Mouse (Mus musculus): Measurements from ENCODE around the gene Mmp9. TPM values are rescaled to one million over a fixed set of nuclear protein-coding genes. Genes with fewer than 3 reads are reported as not detected.
A peak's percentile ranks its signal among the peaks of the same experiment; 100 is the strongest.

Gene Mmp9
- polyA plus RNA-seq, 1 experiment from 2014 or later, result 33.2 TPM

DNA sequence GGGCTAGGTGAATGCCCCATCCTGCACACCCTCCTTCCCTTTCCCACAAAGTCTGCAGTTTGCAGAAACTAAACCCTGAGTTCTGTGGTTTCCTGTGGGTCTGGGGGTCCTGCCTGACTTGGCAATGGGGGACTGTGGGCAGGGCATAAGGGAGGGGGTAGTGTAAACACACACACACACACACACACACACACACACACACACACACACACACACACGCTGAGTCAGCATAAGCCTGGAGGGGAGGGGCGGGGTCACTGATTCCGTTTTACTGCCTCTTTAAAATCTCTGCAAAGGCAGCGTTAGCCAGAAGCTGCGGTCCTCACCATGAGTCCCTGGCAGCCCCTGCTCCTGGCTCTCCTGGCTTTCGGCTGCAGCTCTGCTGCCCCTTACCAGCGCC, 7.3 kb downstream of the Mmp9 start:
- DNase-seq (ENCODE audit: low spot score), result no peak
- peaks cover 55% of the 10 kb centered on the region for H3K27me3 ChIP-seq (ENCODE audit: control insufficient read depth, insufficient read depth, low read length)
- no peak overlapping the region for H3K4me3 ChIP-seq (replicated peaks; ENCODE audit: low read length)
- H3K4me1 ChIP-seq (replicated peaks; ENCODE audit: control insufficient read depth, insufficient read depth, low read length), result no peaks in the 10 kb centered on the region
- no peak overlapping the region for H3K4me2 ChIP-seq (replicated peaks)
- H3K9ac ChIP-seq, result no peak overlapping the region
- no peaks in the 10 kb centered on the region for H3K9me3 ChIP-seq (ENCODE audit: control insufficient read depth, low read length)
- 14% methylated on average over 6 of the region's 7 CpGs for WGBS
- no peak for ATAC-seq (ENCODE audit: low FRiP score)
- H3K27ac ChIP-seq, result no peak overlapping the region
- H3K36me3 ChIP-seq (replicated peaks; ENCODE audit: control insufficient read depth, insufficient read depth), result no peaks in the 10 kb centered on the region

DNA sequence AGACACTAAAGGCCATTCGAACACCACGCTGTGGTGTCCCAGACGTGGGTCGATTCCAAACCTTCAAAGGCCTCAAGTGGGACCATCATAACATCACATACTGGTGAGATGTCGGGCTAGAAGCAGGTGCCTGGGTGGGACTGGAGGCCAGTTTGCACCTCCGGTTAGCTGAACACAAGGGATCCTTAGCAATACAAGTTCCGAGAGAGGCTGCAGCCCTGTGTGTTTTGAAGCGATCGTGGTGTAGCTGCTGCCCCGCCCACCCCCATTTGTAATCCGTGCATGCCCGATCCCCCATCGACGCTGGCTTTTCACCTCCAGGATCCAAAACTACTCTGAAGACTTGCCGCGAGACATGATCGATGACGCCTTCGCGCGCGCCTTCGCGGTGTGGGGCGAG, 8.4 kb downstream of the Mmp9 start:
- H3K9ac ChIP-seq, result no peak overlapping the region
- H3K4me2 ChIP-seq (replicated peaks), result peak overlapping the region; percentile 40
- ATAC-seq (ENCODE audit: low FRiP score) (no peak), DNase-seq (ENCODE audit: low spot score) (no peak)
- WGBS, result 6% methylated on average over 25 of the region's 25 CpGs
- no peaks in the 10 kb centered on the region for H3K9me3 ChIP-seq (ENCODE audit: control insufficient read depth, low read length)
- H3K4me3 ChIP-seq (replicated peaks; ENCODE audit: low read length), result peak overlapping the region; percentile 19
- no peaks in the 10 kb centered on the region for H3K36me3 ChIP-seq (replicated peaks; ENCODE audit: control insufficient read depth, insufficient read depth)
- H3K27me3 ChIP-seq (ENCODE audit: control insufficient read depth, insufficient read depth, low read length), result peaks cover 58% of the 10 kb centered on the region
- no peak overlapping the region for H3K27ac ChIP-seq
- H3K4me1 ChIP-seq (replicated peaks; ENCODE audit: control insufficient read depth, insufficient read depth, low read length), result 0 out of 2 replicates have a peak, but pooled peaks cover 6% of the 10 kb centered on the region

DNA sequence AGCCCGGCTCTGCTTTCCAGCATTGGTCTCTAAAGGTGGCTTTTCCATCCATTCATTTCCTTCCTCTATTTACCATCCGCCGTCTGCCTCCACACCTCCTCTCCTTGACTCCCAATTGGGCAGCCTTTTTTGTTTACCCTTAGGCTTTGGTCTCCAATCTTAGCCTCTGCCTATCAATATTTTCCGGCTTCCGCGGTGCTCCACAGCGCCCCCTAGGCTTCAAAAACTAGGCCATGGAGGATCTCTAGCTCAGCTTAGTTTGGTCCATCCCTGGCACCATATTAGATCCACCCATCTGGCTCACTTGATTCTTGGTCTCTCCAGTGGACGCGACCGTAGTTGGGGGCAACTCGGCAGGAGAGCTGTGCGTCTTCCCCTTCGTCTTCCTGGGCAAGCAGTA, 9.9 kb downstream of the Mmp9 start:
- no peak overlapping the region for H3K27ac ChIP-seq
- H3K4me3 ChIP-seq (replicated peaks; ENCODE audit: low read length), result no peak overlapping the region
- no peak for ATAC-seq (ENCODE audit: low FRiP score)
- H3K4me1 ChIP-seq (replicated peaks; ENCODE audit: control insufficient read depth, insufficient read depth, low read length), result 0 out of 2 replicates have a peak, but pooled peaks cover 6% of the 10 kb centered on the region
- H3K36me3 ChIP-seq (replicated peaks; ENCODE audit: control insufficient read depth, insufficient read depth), result no peaks in the 10 kb centered on the region
- no peaks in the 10 kb centered on the region for H3K9me3 ChIP-seq (ENCODE audit: control insufficient read depth, low read length)
- H3K27me3 ChIP-seq (ENCODE audit: control insufficient read depth, insufficient read depth, low read length), result peaks cover 63% of the 10 kb centered on the region
- no peak for DNase-seq (ENCODE audit: low spot score)
- 34% methylated on average over 13 of the region's 13 CpGs for WGBS
- no peak overlapping the region for H3K9ac ChIP-seq
- no peak overlapping the region for H3K4me2 ChIP-seq (replicated peaks)

DNA sequence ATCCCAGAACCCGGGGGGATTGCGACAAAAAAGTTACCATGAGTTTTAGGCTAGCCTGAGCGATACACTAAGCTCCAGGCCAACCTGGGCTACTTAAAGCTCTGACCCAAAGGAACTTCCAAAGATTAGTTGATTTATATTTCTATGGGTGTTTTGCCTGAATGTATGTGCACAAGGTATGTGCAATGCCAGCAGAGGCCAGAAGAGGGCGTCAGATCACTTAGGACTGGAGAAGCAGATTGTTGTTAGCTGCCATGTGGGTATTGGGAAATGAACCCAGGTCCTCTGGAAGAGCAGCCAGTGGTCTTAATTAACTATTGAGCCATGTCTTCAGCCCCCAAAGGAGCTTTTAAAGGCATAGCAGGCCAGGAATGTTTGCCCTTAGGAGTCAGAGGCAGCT, 11.2 kb downstream of the Mmp9 start:
- H3K9ac ChIP-seq, result no peak overlapping the region
- no peaks in the 10 kb centered on the region for H3K9me3 ChIP-seq (ENCODE audit: control insufficient read depth, low read length)
- no peak for ATAC-seq (ENCODE audit: low FRiP score)
- no peak overlapping the region for H3K4me3 ChIP-seq (replicated peaks; ENCODE audit: low read length)
- 0 out of 2 replicates have a peak, but pooled peaks cover 6% of the 10 kb centered on the region for H3K4me1 ChIP-seq (replicated peaks; ENCODE audit: control insufficient read depth, insufficient read depth, low read length)
- peaks cover 63% of the 10 kb centered on the region for H3K27me3 ChIP-seq (ENCODE audit: control insufficient read depth, insufficient read depth, low read length)
- H3K4me2 ChIP-seq (replicated peaks), result no peak overlapping the region
- WGBS, result 80% methylated on average over 4 of the region's 4 CpGs
- no peak overlapping the region for H3K27ac ChIP-seq
- no peak for DNase-seq (ENCODE audit: low spot score)
- H3K36me3 ChIP-seq (replicated peaks; ENCODE audit: control insufficient read depth, insufficient read depth), result no peaks in the 10 kb centered on the region

DNA sequence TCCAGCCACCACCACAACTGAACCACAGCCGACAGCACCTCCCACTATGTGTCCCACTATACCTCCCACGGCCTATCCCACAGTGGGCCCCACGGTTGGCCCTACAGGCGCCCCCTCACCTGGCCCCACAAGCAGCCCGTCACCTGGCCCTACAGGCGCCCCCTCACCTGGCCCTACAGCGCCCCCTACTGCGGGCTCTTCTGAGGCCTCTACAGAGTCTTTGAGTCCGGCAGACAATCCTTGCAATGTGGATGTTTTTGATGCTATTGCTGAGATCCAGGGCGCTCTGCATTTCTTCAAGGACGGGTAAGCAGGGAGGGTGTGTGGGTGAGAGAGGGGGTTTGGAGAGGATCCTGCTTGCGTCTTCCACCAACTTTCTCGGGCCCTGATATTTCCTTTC, 11.9 kb downstream of the Mmp9 start:
- Histone ChIP-seq H3K4me3 (replicated peaks; ENCODE audit: low read length) (no peak overlapping the region), H3K9ac (no peak overlapping the region), H3K27ac (no peak overlapping the region), H3K4me2 (replicated peaks) (no peak overlapping the region), H3K9me3 (ENCODE audit: control insufficient read depth, low read length) (no peaks in the 10 kb centered on the region), H3K27me3 (ENCODE audit: control insufficient read depth, insufficient read depth, low read length) (peaks cover 63% of the 10 kb centered on the region), H3K4me1 (replicated peaks; ENCODE audit: control insufficient read depth, insufficient read depth, low read length) (0 out of 2 replicates have a peak, but pooled peaks cover 6% of the 10 kb centered on the region), H3K36me3 (replicated peaks; ENCODE audit: control insufficient read depth, insufficient read depth) (no peaks in the 10 kb centered on the region)
- ATAC-seq (ENCODE audit: low FRiP score), result no peak
- no peak for DNase-seq (ENCODE audit: low spot score)
- 42% methylated on average over 13 of the region's 13 CpGs for whole genome bisulfite sequencing

DNA sequence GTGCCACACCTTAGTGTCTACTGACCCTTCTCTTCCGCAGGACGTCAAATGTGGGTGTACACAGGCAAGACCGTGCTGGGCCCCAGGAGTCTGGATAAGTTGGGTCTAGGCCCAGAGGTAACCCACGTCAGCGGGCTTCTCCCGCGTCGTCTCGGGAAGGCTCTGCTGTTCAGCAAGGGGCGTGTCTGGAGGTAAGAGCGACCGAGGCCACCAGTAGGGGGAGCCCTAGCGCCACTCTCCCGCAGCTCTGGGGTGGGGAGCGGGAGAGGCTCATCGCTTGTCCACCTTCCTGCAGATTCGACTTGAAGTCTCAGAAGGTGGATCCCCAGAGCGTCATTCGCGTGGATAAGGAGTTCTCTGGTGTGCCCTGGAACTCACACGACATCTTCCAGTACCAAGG, 12.6 kb downstream of the Mmp9 start:
- H3K4me3 ChIP-seq (replicated peaks; ENCODE audit: low read length), result no peak overlapping the region
- H3K36me3 ChIP-seq (replicated peaks; ENCODE audit: control insufficient read depth, insufficient read depth), result no peaks in the 10 kb centered on the region
- H3K9ac ChIP-seq, result no peak overlapping the region
- ATAC-seq (ENCODE audit: low FRiP score) (peak; percentile 77; the same call in 1 of the 2 replicates), DNase-seq (ENCODE audit: low spot score) (peak; percentile 82)
- peaks cover 55% of the 10 kb centered on the region for H3K27me3 ChIP-seq (ENCODE audit: control insufficient read depth, insufficient read depth, low read length)
- peak overlapping the region; percentile 34 for H3K4me2 ChIP-seq (replicated peaks)
- H3K27ac ChIP-seq, result no peak overlapping the region
- 0 out of 2 replicates have a peak, but pooled peaks cover 6% of the 10 kb centered on the region for H3K4me1 ChIP-seq (replicated peaks; ENCODE audit: control insufficient read depth, insufficient read depth, low read length)
- H3K9me3 ChIP-seq (ENCODE audit: control insufficient read depth, low read length), result no peaks in the 10 kb centered on the region
- WGBS, result 3% methylated on average over 21 of the region's 21 CpGs

DNA sequence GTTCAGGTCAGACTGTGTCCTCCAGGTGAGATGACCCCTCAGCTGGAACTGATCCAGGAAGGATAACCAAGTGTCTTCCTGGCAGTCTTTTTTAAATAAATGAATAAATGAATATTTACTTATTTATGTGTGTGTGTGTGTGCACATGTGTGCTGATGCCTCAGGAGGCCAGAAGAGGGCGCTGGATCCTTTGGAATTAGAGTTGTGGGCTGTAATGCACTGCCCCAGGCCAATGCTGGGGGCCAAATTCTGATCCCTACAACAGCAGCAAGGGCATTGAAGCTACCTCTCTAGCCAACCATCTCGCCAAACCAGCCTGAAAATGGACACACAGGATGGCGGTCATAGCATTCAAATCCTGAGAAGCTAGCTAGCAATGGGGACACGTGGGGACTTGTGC, 15.1 kb downstream of the Mmp9 start:
- no peak overlapping the region for H3K4me2 ChIP-seq (replicated peaks)
- 0 out of 2 replicates have a peak, but pooled peaks cover 6% of the 10 kb centered on the region for H3K4me1 ChIP-seq (replicated peaks; ENCODE audit: control insufficient read depth, insufficient read depth, low read length)
- DNase-seq (ENCODE audit: low spot score), result no peak
- no peaks in the 10 kb centered on the region for H3K36me3 ChIP-seq (replicated peaks; ENCODE audit: control insufficient read depth, insufficient read depth)
- H3K4me3 ChIP-seq (replicated peaks; ENCODE audit: low read length), result no peak overlapping the region
- H3K9me3 ChIP-seq (ENCODE audit: control insufficient read depth, low read length), result no peaks in the 10 kb centered on the region
- peaks cover 30% of the 10 kb centered on the region for H3K27me3 ChIP-seq (ENCODE audit: control insufficient read depth, insufficient read depth, low read length)
- no peak overlapping the region for H3K9ac ChIP-seq
- WGBS, result 79% methylated on average over 4 of the region's 4 CpGs
- no peak overlapping the region for H3K27ac ChIP-seq
- ATAC-seq (ENCODE audit: low FRiP score), result no peak

DNA sequence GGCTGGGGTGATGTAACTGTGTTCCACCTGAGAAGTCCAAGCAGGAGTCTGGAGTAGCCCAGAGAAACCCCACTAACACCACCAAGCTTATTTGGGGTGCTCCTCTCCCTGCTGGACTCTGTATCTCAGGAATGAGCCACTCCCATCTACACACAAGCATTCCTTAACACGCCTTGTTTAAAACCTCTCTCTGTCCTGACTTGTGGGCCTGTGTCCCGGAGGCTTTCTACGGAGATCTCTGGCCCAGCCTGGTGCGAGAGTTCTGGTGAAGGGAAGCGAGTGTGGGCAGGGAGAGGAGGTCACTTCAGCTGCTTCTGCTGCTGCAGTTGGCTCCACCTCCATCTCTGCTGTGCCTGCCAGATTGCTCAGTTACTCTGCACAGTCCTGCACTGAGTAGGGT, 15.6 kb downstream of the Mmp9 start:
- Histone ChIP-seq H3K36me3 (replicated peaks; ENCODE audit: control insufficient read depth, insufficient read depth) (no peaks in the 10 kb centered on the region), H3K4me3 (replicated peaks; ENCODE audit: low read length) (no peak overlapping the region), H3K27ac (no peak overlapping the region), H3K4me2 (replicated peaks) (no peak overlapping the region), H3K9me3 (ENCODE audit: control insufficient read depth, low read length) (no peaks in the 10 kb centered on the region), H3K27me3 (ENCODE audit: control insufficient read depth, insufficient read depth, low read length) (peaks cover 25% of the 10 kb centered on the region), H3K4me1 (replicated peaks; ENCODE audit: control insufficient read depth, insufficient read depth, low read length) (peaks cover 8% of the 10 kb centered on the region; the same call in 1 of the 2 replicates), H3K9ac (no peak overlapping the region)
- WGBS, result 74% methylated on average over 5 of the region's 5 CpGs
- ATAC-seq (ENCODE audit: low FRiP score) (no peak), DNase-seq (ENCODE audit: low spot score) (no peak)

DNA sequence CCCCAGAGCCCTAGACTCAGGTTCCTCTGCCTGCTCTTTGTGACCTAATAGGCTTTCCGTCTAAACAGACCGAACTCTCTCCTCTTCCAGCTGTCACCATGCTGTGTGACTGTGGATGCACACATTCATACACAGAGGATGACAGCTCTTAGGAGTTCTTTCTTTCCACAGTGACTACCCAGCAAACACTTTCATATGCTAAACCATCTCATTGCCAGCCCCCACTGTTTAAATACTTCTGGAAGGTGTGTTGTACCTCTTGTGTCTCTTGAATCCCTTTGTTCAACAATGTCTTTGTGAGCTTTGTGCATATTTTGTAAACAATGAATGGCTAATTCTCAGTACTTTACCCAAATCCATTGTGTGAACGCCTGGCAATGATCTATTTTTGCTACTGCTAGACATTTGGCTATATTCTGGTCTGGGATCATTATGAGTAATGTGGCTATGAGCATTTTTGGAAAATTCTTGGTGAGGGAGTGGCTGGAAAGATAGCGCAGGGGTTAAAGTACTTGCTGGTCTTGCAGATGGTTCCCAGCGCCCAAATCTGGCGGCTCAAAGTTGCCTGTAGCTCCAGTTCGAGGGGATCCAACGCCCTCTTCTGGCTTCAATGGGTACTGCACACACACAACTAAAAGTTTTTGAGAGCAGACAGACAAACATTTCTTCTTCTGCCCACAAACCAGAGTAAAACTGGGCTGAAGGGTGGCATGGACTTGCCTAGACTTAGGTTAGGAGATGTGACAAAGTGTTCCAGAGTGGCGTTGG, 17.2 kb downstream of the Mmp9 start:
- peaks cover 16% of the 10 kb centered on the region; the same call in 1 of the 2 replicates for H3K4me1 ChIP-seq (replicated peaks; ENCODE audit: control insufficient read depth, insufficient read depth, low read length)
- ATAC-seq (ENCODE audit: low FRiP score) (no peak), DNase-seq (ENCODE audit: low spot score) (no peak)
- no peak overlapping the region for H3K4me3 ChIP-seq (replicated peaks; ENCODE audit: low read length)
- no peaks in the 10 kb centered on the region for H3K9me3 ChIP-seq (ENCODE audit: control insufficient read depth, low read length)
- H3K27ac ChIP-seq, result no peak overlapping the region
- WGBS, result 65% methylated on average over 9 of the region's 9 CpGs
- no peak overlapping the region for H3K4me2 ChIP-seq (replicated peaks)
- peaks cover 10% of the 10 kb centered on the region; the same call in 1 of the 2 replicates for H3K27me3 ChIP-seq (ENCODE audit: control insufficient read depth, insufficient read depth, low read length)
- H3K9ac ChIP-seq, result no peak overlapping the region
- no peaks in the 10 kb centered on the region for H3K36me3 ChIP-seq (replicated peaks; ENCODE audit: control insufficient read depth, insufficient read depth)

All from hindbrain, embryonic 14.5 days (tissue).